Mouse (Mus musculus): ENCODE data around the gene Tnip2. TPM values are rescaled to one million over a fixed set of nuclear protein-coding genes. Genes with fewer than 3 reads are reported as not detected.

The Tnip2 gene
- polyA plus RNA-seq, 1 experiment from 2014 or later = 13.2 TPM

Other genes starting within 250 kb of the Tnip2 start
- 6.3 and 7.5 TPM in 2 replicates for gene Zfyve28, start 225.5 kb downstream of the Tnip2 start, polyA plus RNA-seq (2015; fragmentation: Nextera tagmentation; extraction: Ambion mirVana)
- 0.08 TPM in 1 of 2 replicates, not detected in the other for gene Cfap99, start 225.4 kb downstream of the Tnip2 start, polyA plus RNA-seq (2015; fragmentation: Nextera tagmentation; extraction: Ambion mirVana)
- gene Rnf4, start 177.7 kb downstream of the Tnip2 start, polyA plus RNA-seq (2015; fragmentation: Nextera tagmentation; extraction: Ambion mirVana) = 122 and 135 TPM in 2 replicates
- gene Fam193a, start 144.1 kb downstream of the Tnip2 start, polyA plus RNA-seq (2015; fragmentation: Nextera tagmentation; extraction: Ambion mirVana) = 12.4 and 13.1 TPM in 2 replicates
- 17.9 and 22.6 TPM in 2 replicates for gene Sh3bp2, start 11.8 kb upstream of the Tnip2 start, polyA plus RNA-seq (2015; fragmentation: Nextera tagmentation; extraction: Ambion mirVana)
- gene Add1, start 59.7 kb upstream of the Tnip2 start, polyA plus RNA-seq (2015; fragmentation: Nextera tagmentation; extraction: Ambion mirVana) = 205 and 222 TPM in 2 replicates
- 105 and 108 TPM in 2 replicates for gene Mfsd10, start 123.2 kb upstream of the Tnip2 start, polyA plus RNA-seq (2015; fragmentation: Nextera tagmentation; extraction: Ambion mirVana)
- gene Nop14, start 146.2 kb upstream of the Tnip2 start, polyA plus RNA-seq (2015; fragmentation: Nextera tagmentation; extraction: Ambion mirVana) = 19.8 and 21.4 TPM in 2 replicates
- 3.5 and 3.7 TPM in 2 replicates for gene Grk4, start 146.4 kb upstream of the Tnip2 start, polyA plus RNA-seq (2015; fragmentation: Nextera tagmentation; extraction: Ambion mirVana)
- 13.5 and 14.0 TPM in 2 replicates for gene Htt, start 247.7 kb upstream of the Tnip2 start, polyA plus RNA-seq (2015; fragmentation: Nextera tagmentation; extraction: Ambion mirVana)

Measured in neural tube, embryonic 15.5 days (tissue).